Mouse (Mus musculus): ENCODE data around the gene Gm16253.

Gene Gm16253

GRCm38 (mm10) chr3:96571336-96571735 is 5.4 kb upstream of the Gm16253 start:
- CTCF ChIA-PET, result interaction anchor here (0.5 kb wide), 1 partner anchor 23 kb away, joined by 11 read pairs; the partner anchor contains the start of gene Polr3gl

- CTCF ChIA-PET, result interaction anchor here (0.5 kb wide), 1 partner anchor 22 kb away, joined by 11 read pairs; the partner anchor contains the start of gene Polr3gl
Measured at GRCm38 (mm10) chr3:96571896-96572698, 4.7 kb upstream of the Gm16253 start.

GRCm38 (mm10) chr3:96573611-96574511 is 2.9 kb upstream of the Gm16253 start:
- CTCF ChIA-PET, result interaction anchor here (0.6 kb wide), 1 partner anchor 103 kb away, joined by 3 read pairs; no protein-coding TSS in a partner anchor

GRCm38 (mm10) chr3:96575272-96575984 is 1.4 kb upstream of the Gm16253 start:
- CTCF ChIA-PET, result no interaction called here

GRCm38 (mm10) chr3:96576005-96576658 is 652 bp upstream of the Gm16253 start:
- CTCF ChIA-PET, result interaction anchor here (0.6 to 1.7 kb wide), 4 partner anchors 13 to 441 kb away, joined by 4 to 5 read pairs (median 4); partner anchors contain the start of gene Txnip

- CTCF ChIA-PET, result interaction anchor here (0.9 to 1.7 kb wide), 3 partner anchors 15 to 76 kb away, joined by 3 to 5 read pairs (median 4); no protein-coding TSS in a partner anchor
Measured at GRCm38 (mm10) chr3:96577566-96577965, 782 bp downstream of the Gm16253 start.

- CTCF ChIA-PET, result interaction anchor here (0.6 to 0.7 kb wide), 2 partner anchors 270 to 614 kb away, joined by 4 to 5 read pairs; no protein-coding TSS in a partner anchor
Measured at GRCm38 (mm10) chr3:96578561-96579238, 1.9 kb downstream of the Gm16253 start.

GRCm38 (mm10) chr3:96579239-96579750 is 2.5 kb downstream of the Gm16253 start:
- CTCF ChIA-PET, result interaction anchor here (0.7 to 2.2 kb wide), 3 partner anchors 12 to 269 kb away, joined by 4 to 18 read pairs (median 8); no protein-coding TSS in a partner anchor

- CTCF ChIA-PET, result interaction anchor here (0.5 to 2.2 kb wide), 6 partner anchors 13 to 60 kb away, joined by 3 to 18 read pairs (median 6); no protein-coding TSS in a partner anchor
Measured at GRCm38 (mm10) chr3:96579885-96580454, 3.2 kb downstream of the Gm16253 start.

GRCm38 (mm10) chr3:96581141-96581540 is 4.4 kb downstream of the Gm16253 start:
- CTCF ChIA-PET, result interaction anchor here (0.7 to 2.2 kb wide), 4 partner anchors 21 to 35 kb away, joined by 3 to 18 read pairs (median 6); no protein-coding TSS in a partner anchor

GRCm38 (mm10) chr3:96581771-96582515 is 5.2 kb downstream of the Gm16253 start:
- CTCF ChIA-PET, result interaction anchor here (2.2 kb wide), 1 partner anchor 30 kb away, joined by 18 read pairs; no protein-coding TSS in a partner anchor

- CTCF ChIA-PET, result no interaction called here
Measured at GRCm38 (mm10) chr3:96583386-96583785, 6.6 kb downstream of the Gm16253 start.

GRCm38 (mm10) chr3:96590657-96591056 is 13.9 kb downstream of the Gm16253 start:
- CTCF ChIA-PET, result no interaction called here

- CTCF ChIA-PET, result interaction anchor here (0.6 kb wide), 1 partner anchor 427 kb away, joined by 3 read pairs; no protein-coding TSS in a partner anchor
Measured at GRCm38 (mm10) chr3:96593374-96593773, 16.6 kb downstream of the Gm16253 start.

- CTCF ChIA-PET, result interaction anchor here (0.6 to 0.8 kb wide), 3 partner anchors 22 to 738 kb away, joined by 3 to 11 read pairs (median 7); partner anchors contain the start of gene Prpf3
Measured at GRCm38 (mm10) chr3:96593790-96594560, 17.2 kb downstream of the Gm16253 start, which contains the start of gene Polr3gl. Gene Polr3gl (minus strand): TSS chr3:96594181.

- CTCF ChIA-PET, result no interaction called here
Measured at GRCm38 (mm10) chr3:96594851-96595250, 18.1 kb downstream of the Gm16253 start.

GRCm38 (mm10) chr3:96595661-96596060 is 18.9 kb downstream of the Gm16253 start:
- CTCF ChIA-PET, result interaction anchor here (0.6 kb wide), 1 partner anchor 95 kb away, joined by 10 read pairs; no protein-coding TSS in a partner anchor
